ENCODE assay signal across 27 mouse cellular contexts in the genomic region with DNA sequence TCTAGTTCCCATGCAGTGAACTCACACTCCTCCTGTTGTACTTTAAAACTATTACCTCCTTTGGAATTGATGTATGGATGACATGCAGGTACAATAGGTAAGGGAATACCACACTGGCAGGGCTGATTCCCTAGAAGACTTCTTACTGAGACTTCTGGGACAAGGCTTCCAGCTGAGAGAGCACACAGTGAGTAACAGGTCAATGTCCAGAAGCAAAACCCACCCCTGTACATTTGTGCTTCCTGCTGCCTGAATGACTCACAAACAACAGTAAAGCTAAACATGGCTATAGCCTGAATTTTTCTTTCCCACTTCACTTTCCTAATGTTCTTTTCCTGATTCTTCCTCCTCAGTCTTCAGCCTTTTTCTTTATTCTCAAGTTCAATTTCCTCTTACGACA.
"Had no signal": no experiment of that assay in that cellular context is flagged by ENCODE, and none has a peak within 500 bp of the region (broad histone marks: within the 10 kb centered on the region; RNA-seq: fewer than 3 reads in every experiment).

No protein-coding gene starts in this region.

- H3K9me3 ChIP-seq: embryonic facial prominence, embryonic 10.5 days; embryonic facial prominence, embryonic 12.5 days; embryonic facial prominence, embryonic 13.5 days; embryonic facial prominence, embryonic 15.5 days; forebrain, embryonic 10.5 days; forebrain, embryonic 12.5 days; forebrain, embryonic 13.5 days; forebrain, embryonic 15.5 days had no signal

- H3K4me1 ChIP-seq: embryonic facial prominence, embryonic 10.5 days; embryonic facial prominence, embryonic 12.5 days; embryonic facial prominence, embryonic 13.5 days; embryonic facial prominence, embryonic 15.5 days; forebrain, embryonic 12.5 days; forebrain, embryonic 13.5 days; forebrain, embryonic 15.5 days had no signal

- H3K27me3 ChIP-seq: embryonic facial prominence, embryonic 12.5 days; embryonic facial prominence, embryonic 13.5 days; embryonic facial prominence, embryonic 15.5 days; forebrain, embryonic 12.5 days; forebrain, embryonic 13.5 days; forebrain, embryonic 15.5 days had no signal

- H3K27ac ChIP-seq: embryonic facial prominence, embryonic 10.5 days; embryonic facial prominence, embryonic 12.5 days; embryonic facial prominence, embryonic 13.5 days; embryonic facial prominence, embryonic 15.5 days; forebrain, embryonic 10.5 days; forebrain, embryonic 12.5 days; forebrain, embryonic 13.5 days; forebrain, embryonic 15.5 days; gastrocnemius, adult 2 months had no signal

- H3K4me2 ChIP-seq: embryonic facial prominence, embryonic 12.5 days; embryonic facial prominence, embryonic 13.5 days; embryonic facial prominence, embryonic 15.5 days; forebrain, embryonic 12.5 days; forebrain, embryonic 13.5 days; forebrain, embryonic 15.5 days had no signal

- H3K4me3 ChIP-seq: embryonic facial prominence, embryonic 10.5 days; embryonic facial prominence, embryonic 12.5 days; embryonic facial prominence, embryonic 13.5 days; embryonic facial prominence, embryonic 15.5 days; erythroblast, embryonic 14.5 days; forebrain, embryonic 10.5 days; forebrain, embryonic 12.5 days; forebrain, embryonic 13.5 days; forebrain, embryonic 15.5 days; gastrocnemius, adult 2 months had no signal

- ATAC-seq: forebrain, embryonic 13.5 days; forebrain, embryonic 14.5 days; forebrain, embryonic 15.5 days; forebrain, embryonic 16.5 days; forebrain, postnatal 0 days had no signal

- H3K9ac ChIP-seq: embryonic facial prominence, embryonic 12.5 days; embryonic facial prominence, embryonic 13.5 days; embryonic facial prominence, embryonic 15.5 days; forebrain, embryonic 12.5 days; forebrain, embryonic 13.5 days; forebrain, embryonic 15.5 days; forebrain, postnatal 0 days had no signal

- H3K36me3 ChIP-seq: embryonic facial prominence, embryonic 10.5 days; embryonic facial prominence, embryonic 12.5 days; embryonic facial prominence, embryonic 13.5 days; embryonic facial prominence, embryonic 15.5 days; forebrain, embryonic 10.5 days; forebrain, embryonic 12.5 days; forebrain, embryonic 15.5 days had no signal

- DNase-seq: cerebellum, adult 2 months; cerebellum, adult 8-10 months; cerebellum, adult 9-10 months; cerebellum, adult 9-11 months; cerebellum, postnatal 14 days; cerebellum, postnatal 25 days; cerebellum, postnatal 36 days; embryo, embryonic 11 days; forebrain, postnatal 0 days; gastrocnemius, adult 2 months; gastrocnemius, postnatal 10 days; gastrocnemius, postnatal 14 days; gastrocnemius, postnatal 25 days; gastrocnemius, postnatal 36 days; heart, adult 11 months; heart, adult 18-20 months had no signal
